Mouse (Mus musculus) liver, embryonic 14 days (tissue): ENCODE results near the gene Gm3594. TPM values are rescaled to one million over a fixed set of nuclear protein-coding genes. Genes with fewer than 3 reads are reported as not detected.

ENCODE experiments used
- polyA plus RNA-seq: library from polyadenylated mRNA; depleted of rRNA; stranded (reverse); fragments of >200 nt; gene quantifications from 2 replicates; pipeline ENCODE4 v1.2.3, GENCODE M21; 2012; rRNA removed

The Gm3594 gene
- not detected in 2 replicates for polyA plus RNA-seq

DNA sequence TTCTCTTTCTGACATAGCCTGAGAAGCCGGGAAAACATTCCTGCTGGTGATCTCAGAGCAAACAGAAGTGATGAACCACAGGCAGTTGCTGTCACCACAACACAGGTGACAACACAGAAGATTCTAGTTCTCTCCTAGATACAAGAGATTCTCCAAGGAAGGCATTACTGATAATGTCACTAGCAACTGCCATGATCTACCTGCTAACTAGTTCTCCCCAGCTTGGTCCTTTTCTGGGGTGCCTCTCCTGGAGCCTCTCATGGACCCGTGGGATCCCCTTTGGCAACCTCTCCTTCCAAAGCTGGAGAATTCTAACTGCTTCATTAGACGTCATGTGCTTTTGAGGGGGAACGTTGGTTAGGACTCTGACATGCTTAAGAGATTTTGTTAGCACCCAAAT lies at the start of gene Gm3594:
Gene Gm3594, minus strand, starts transcription at position 101 of the 400 bp plus-strand sequence.

DNA sequence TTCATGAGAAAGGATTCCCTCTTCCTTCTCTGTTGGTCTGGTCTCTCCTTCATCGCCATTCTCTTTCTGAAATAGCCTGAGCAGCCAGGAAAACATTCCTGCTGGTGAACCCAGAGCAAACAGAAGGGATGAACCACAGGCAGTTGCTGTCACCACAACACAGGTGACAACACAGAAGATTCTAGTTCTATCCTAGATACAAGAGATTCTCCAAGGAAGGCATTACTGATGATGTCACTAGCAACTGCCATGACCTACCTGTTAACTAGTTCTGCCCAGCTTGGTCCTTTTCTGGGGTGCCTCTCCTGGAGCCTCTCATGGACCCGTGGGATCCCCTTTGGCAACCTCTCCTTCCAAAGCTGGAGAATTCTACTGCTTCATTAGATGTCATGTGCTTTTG lies 32.0 kb downstream of the Gm3594 start, which contains the start of gene Gm3591:
Gene Gm3591, minus strand, starts transcription at position 101 of the 400 bp plus-strand sequence.

DNA sequence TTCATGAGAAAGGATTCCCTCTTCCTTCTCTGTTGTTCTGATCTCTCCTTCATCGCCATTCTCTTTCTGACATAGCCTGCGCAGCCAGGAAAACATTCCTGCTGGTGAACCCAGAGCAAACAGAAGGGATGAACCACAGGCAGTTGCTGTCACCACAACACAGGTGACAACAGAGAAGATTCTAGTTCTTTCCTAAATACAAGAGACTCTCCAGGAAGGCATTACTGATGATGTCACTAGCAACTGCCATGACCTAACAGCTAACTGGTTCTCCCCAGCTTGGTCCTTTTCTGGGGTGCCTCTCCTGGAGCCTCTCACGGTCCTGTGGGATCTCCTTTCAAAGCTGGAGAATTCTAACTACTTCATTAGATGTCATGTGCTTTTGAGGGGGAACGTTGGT lies 54.2 kb downstream of the Gm3594 start, which contains the start of gene Gm16440:
Gene Gm16440, minus strand, starts transcription at position 101 of the 400 bp plus-strand sequence.

Other genes with a start within 250 kb of the Gm3594 start
- gene Gm21560, start 225.3 kb downstream of the Gm3594 start, polyA plus RNA-seq, result not detected in 2 replicates
- 0.01 and 0.03 TPM in 2 replicates for gene Gm3411, start 157.4 kb downstream of the Gm3594 start, polyA plus RNA-seq
- not detected in 2 replicates for gene Gm21103, start 139.8 kb downstream of the Gm3594 start, polyA plus RNA-seq
- not detected in 2 replicates for gene Gm3618, start 100.9 kb downstream of the Gm3594 start, polyA plus RNA-seq
- not detected in 2 replicates for gene Gm16440, start 54.3 kb downstream of the Gm3594 start, polyA plus RNA-seq
- gene Gm3591, start 32.1 kb downstream of the Gm3594 start, polyA plus RNA-seq, result 0.05 and 0.08 TPM in 2 replicates
- not detected in 2 replicates for gene Gm8356, start 92.7 kb upstream of the Gm3594 start, polyA plus RNA-seq
- 0.02 TPM in 1 of 2 replicates, not detected in the other for gene Gm3629, start 146.0 kb upstream of the Gm3594 start, polyA plus RNA-seq
- gene Gm3460, start 177.8 kb upstream of the Gm3594 start, polyA plus RNA-seq, result not detected in 2 replicates
- not detected in 2 replicates for gene Gm10251, start 239.6 kb upstream of the Gm3594 start, polyA plus RNA-seq